Mouse (Mus musculus) forebrain, embryonic 15.5 days (tissue): ENCODE data around the gene Loxl1. TPM values are rescaled to one million over a fixed set of nuclear protein-coding genes. Genes with fewer than 3 reads are reported as not detected.

Source experiments
- ATAC-seq: fragments of 200-750 bp; cut with Nextera tagmentation; replicated peaks from 2 replicates; pipeline ENCODE4 v1.8.0; 2017; ENCODE audit warnings: mild to moderate bottlenecking, moderate TSS enrichment, moderate library complexity
- H3K27ac ChIP-seq: fragments of 300-500 bp; sonication (generic); replicated peaks from 2 replicates; pipeline ENCODE4 v1.5.1; 2015; ENCODE audit warnings: mild to moderate bottlenecking, inconsistent platforms
- H3K27me3 ChIP-seq: fragments of 300-500 bp; sonication (generic); 2 replicates; pipeline ENCODE4 v1.6.1; 2015; ENCODE audit warnings: inconsistent platforms
- H3K36me3 ChIP-seq: fragments of 300-500 bp; sonication (generic); 2 replicates; pipeline ENCODE4 v1.6.1; 2015; ENCODE audit warnings: mild to moderate bottlenecking, inconsistent platforms
- H3K4me1 ChIP-seq: fragments of 300-500 bp; sonication (generic); 2 replicates; pipeline ENCODE4 v1.6.1; 2015; ENCODE audit warnings: inconsistent platforms
- H3K4me2 ChIP-seq: fragments of 300-500 bp; sonication (generic); replicated peaks from 2 replicates; pipeline ENCODE4 v1.6.1; 2015; ENCODE audit warnings: mild to moderate bottlenecking, inconsistent platforms
- H3K4me3 ChIP-seq: fragments of 300-500 bp; sonication (generic); 2 replicates; pipeline ENCODE4 v1.5.1; 2015; ENCODE audit warnings: mild to moderate bottlenecking, inconsistent platforms
- H3K9ac ChIP-seq: fragments of 300-500 bp; sonication (generic); replicated peaks from 2 replicates; pipeline ENCODE4 v1.6.1; 2015; ENCODE audit warnings: mild to moderate bottlenecking, inconsistent platforms
- H3K9me3 ChIP-seq: fragments of 300-500 bp; sonication (generic); 2 replicates; pipeline ENCODE4 v1.6.1; 2016; ENCODE audit warnings: inconsistent platforms
- WGBS: fragments of 180-500 bp; shearing (Covaris S2); methylation state at CpG from one replicate; pipeline ENCODE4 v1.1.7; 2015; ENCODE audit warnings: mixed read lengths; 5-methylcytosine and 5-hydroxymethylcytosine counted together
- polyA plus RNA-seq: library from polyadenylated mRNA; unstranded; fragments of >200 nt; fragmentation: Nextera tagmentation; extraction: Ambion mirVana; gene quantifications from 2 replicates; pipeline ENCODE4 v1.2.1, GENCODE M21; 2015

Gene Loxl1
- polyA plus RNA-seq, 1 experiment from 2014 or later: 13.9 TPM

- Histone ChIP-seq H3K4me2 (no peak overlapping the region), H3K9ac (no peak overlapping the region), H3K27ac (peak overlapping the region; percentile 27), H3K9me3 (no peaks in the 10 kb centered on the region), H3K4me3 (no peak overlapping the region), H3K36me3 (no peaks in the 10 kb centered on the region), H3K4me1 (peaks cover 16% of the 10 kb centered on the region), H3K27me3 (no peaks in the 10 kb centered on the region)
- WGBS: 28% methylated on average over 9 of the region's 9 CpGs
- ATAC-seq: peak; percentile 57; the same call in 1 of the 2 replicates
Measured at GRCm38 (mm10) chr9:58241780-58242485, 71.1 kb downstream of the Loxl1 start.

Other genes starting within 250 kb of the Loxl1 start
- 8.7 and 10.8 TPM in 2 replicates for gene Stra6, start 249.4 kb downstream of the Loxl1 start, polyA plus RNA-seq
- gene Ccdc33, start 194.4 kb downstream of the Loxl1 start, polyA plus RNA-seq: 0.93 and 1.1 TPM in 2 replicates
- gene Islr, start 108.9 kb downstream of the Loxl1 start, polyA plus RNA-seq: 15.1 and 16.9 TPM in 2 replicates
- 83.3 and 83.4 TPM in 2 replicates for gene Islr2, start 108.9 kb downstream of the Loxl1 start, polyA plus RNA-seq
- gene Pml, start 63.4 kb downstream of the Loxl1 start, polyA plus RNA-seq: 7.5 and 8.8 TPM in 2 replicates
- gene Stoml1, start 60.0 kb downstream of the Loxl1 start, polyA plus RNA-seq: 107 and 109 TPM in 2 replicates
- not detected in 2 replicates for gene Tbc1d21, start 57.3 kb upstream of the Loxl1 start, polyA plus RNA-seq
- gene Insyn1, start 175.4 kb upstream of the Loxl1 start, polyA plus RNA-seq: 6.7 and 7.7 TPM in 2 replicates
- gene Cd276, start 242.3 kb upstream of the Loxl1 start, polyA plus RNA-seq: 30.9 and 31.0 TPM in 2 replicates